Mouse (Mus musculus) liver, adult 2 months (tissue): Measurements from ENCODE around the gene Rabep2. TPM values are rescaled to one million over a fixed set of nuclear protein-coding genes. Genes with fewer than 3 reads are reported as not detected.
"Not testable (repeated sequence)": the region's sequence is repeated elsewhere in the genome, so short reads cannot be mapped to it uniquely, and the experiment has no call there.

ENCODE experiments used
- DNase-seq: peaks from one replicate; pipeline ENCODE4 v3.0.0-alpha.2; 2011; ENCODE audit warnings: low read depth, low spot score; ENCODE audit errors: extremely low read depth
- H3K27ac ChIP-seq: fragments of 200-500 bp; replicated peaks from 2 replicates; pipeline ENCODE4 v1.5.1; 2012; ENCODE audit warnings: low read depth, mild to moderate bottlenecking, control low read depth, inconsistent platforms, low read length; ENCODE audit not compliant: insufficient read depth
- H3K27me3 ChIP-seq: fragments of 200-500 bp; 2 replicates; pipeline ENCODE4 v1.6.1; 2012; ENCODE audit warnings: mild to moderate bottlenecking, moderate library complexity, low read length, inconsistent platforms; ENCODE audit not compliant: control insufficient read depth, insufficient read depth
- H3K36me3 ChIP-seq: fragments of 200-500 bp; 2 replicates; pipeline ENCODE4 v1.6.1; 2012; ENCODE audit warnings: low read length, inconsistent platforms; ENCODE audit not compliant: control insufficient read depth, insufficient read depth
- H3K4me1 ChIP-seq: fragments of 200-500 bp; 2 replicates; pipeline ENCODE4 v1.6.1; 2011; ENCODE audit warnings: low read length; ENCODE audit not compliant: control insufficient read depth, insufficient read depth
- H3K4me3 ChIP-seq: fragments of 200-500 bp; 2 replicates; pipeline ENCODE4 v1.5.1; 2011; ENCODE audit warnings: low read depth, mild to moderate bottlenecking, control low read depth, low read length, moderate library complexity; ENCODE audit not compliant: insufficient read depth
- H3K79me2 ChIP-seq: fragments of 200-500 bp; 2 replicates; pipeline ENCODE4 v1.6.1; 2012; ENCODE audit warnings: inconsistent platforms, mild to moderate bottlenecking, low read length, moderate library complexity; ENCODE audit not compliant: control insufficient read depth, insufficient read depth
- H3K9ac ChIP-seq: fragments of 200-500 bp; 2 replicates; pipeline ENCODE4 v1.6.1; 2012; ENCODE audit warnings: low read depth, mild to moderate bottlenecking, control low read depth, inconsistent platforms, low read length
- CTCF ChIP-seq: fragments of 200-500 bp; IDR thresholded peaks from 2 replicates; pipeline ENCODE4 v1.5.1; 2011; ENCODE audit warnings: low read depth, low read length, control low read depth
- POLR2A ChIP-seq: fragments of 200-500 bp; IDR thresholded peaks from 2 replicates; pipeline ENCODE4 v1.6.1; 2011; ENCODE audit warnings: low read length, control low read depth; ENCODE audit not compliant: insufficient read depth; ENCODE audit errors: extremely low read depth
- WGBS: fragments of 180-500 bp; shearing (Covaris S2); methylation state at CpG from one replicate; pipeline ENCODE4 v1.1.7; 2018; 5-methylcytosine and 5-hydroxymethylcytosine counted together
- polyA plus RNA-seq: library from polyadenylated mRNA; depleted of rRNA; stranded (reverse); fragments of >200 nt; gene quantifications from 2 replicates; pipeline ENCODE4 v1.2.3, GENCODE M21; 2012
- total RNA-seq: library from RNA; depleted of rRNA; stranded (reverse); fragments of >200 nt; gene quantifications from 2 replicates; pipeline ENCODE4 v1.2.3, GENCODE M21; 2014

Rabep2 gene
- total and polyA plus RNA-seq, 2 experiments = 6.5 to 15.1 TPM

DNA sequence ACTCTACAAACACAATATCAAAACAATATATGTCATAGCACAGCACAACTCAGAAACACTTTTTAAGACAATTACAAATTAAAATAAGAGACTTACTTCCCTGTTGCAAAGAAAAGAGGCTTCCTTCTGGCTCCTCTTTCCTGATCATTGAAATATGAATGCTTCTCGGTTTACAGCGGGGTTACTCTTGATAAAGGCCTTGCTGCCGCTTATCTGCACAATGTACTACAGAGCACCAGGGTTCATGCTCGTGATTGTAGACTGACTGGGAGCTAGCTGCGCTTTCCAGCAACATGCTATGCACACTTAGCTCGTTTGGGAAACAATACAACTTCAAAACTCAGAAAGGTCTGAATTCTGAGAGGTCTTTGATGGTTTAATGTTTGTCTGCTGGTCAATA, 31.3 kb upstream of the Rabep2 start:
- no peak overlapping the region for H3K27ac ChIP-seq

DNA sequence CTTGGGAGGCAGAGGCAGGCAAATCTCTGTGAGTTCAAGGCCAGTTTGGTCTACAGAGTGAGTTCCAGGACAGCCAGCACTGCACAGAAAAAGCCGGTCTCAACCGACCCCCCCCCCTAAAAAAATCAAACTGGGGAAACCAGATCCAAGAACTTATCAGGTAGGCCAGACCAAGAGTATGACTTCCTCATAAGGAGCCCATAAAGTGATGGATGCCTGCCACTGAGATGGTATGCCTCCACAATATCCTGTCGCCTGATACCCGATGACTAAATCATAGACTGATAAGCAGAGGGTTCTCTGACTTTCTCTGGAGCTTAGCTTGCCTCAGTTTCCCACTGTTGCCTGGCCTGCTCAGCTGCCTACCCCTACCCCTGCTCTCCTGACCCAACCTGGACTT, 30.7 kb upstream of the Rabep2 start:
- DNase-seq = no peak
- Histone ChIP-seq H3K9ac (no peak overlapping the region), H3K4me3 (no peak overlapping the region), H3K4me1 (peaks cover 5% of the 10 kb centered on the region), H3K27ac (no peak overlapping the region), H3K79me2 (peaks cover 3% of the 10 kb centered on the region; the same call in 1 of the 2 replicates), H3K27me3 (no peaks in the 10 kb centered on the region), H3K36me3 (no peaks in the 10 kb centered on the region)
- TF ChIP-seq CTCF (no peak), POLR2A (no peak)
- WGBS = 86% methylated on average over 4 of the region's 4 CpGs

More for the DNA sequence above, 31.3 kb upstream of the Rabep2 start:
- peaks cover 5% of the 10 kb centered on the region for H3K4me1 ChIP-seq
- H3K27me3 ChIP-seq = no peaks in the 10 kb centered on the region
- 48% methylated on average over 6 of the region's 6 CpGs for WGBS
- TF ChIP-seq CTCF (no peak), POLR2A (no peak)
- H3K36me3 ChIP-seq = no peaks in the 10 kb centered on the region
- H3K79me2 ChIP-seq = peaks cover 3% of the 10 kb centered on the region; the same call in 1 of the 2 replicates
- no peak overlapping the region for H3K4me3 ChIP-seq
- no peak for DNase-seq
- no peak overlapping the region for H3K9ac ChIP-seq

DNA sequence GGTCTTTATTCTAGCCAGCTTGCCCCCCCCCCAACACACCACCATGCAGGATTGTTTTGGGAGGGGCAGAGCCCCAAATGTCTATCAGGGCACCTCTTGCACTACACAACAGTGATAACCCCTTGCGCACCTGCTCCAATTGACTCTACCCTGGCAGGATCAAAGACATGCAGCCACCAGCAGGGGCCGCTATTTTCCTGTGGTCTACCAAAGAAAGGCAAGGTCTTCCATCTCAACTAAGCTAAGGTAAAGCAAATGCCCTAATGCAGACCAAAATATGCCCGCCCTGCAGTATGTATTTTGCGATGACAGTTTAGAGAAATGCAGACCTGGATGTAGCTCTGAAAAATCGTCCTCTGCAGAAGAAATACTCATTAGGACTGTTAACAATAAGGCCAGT, 29.0 kb upstream of the Rabep2 start:
- Histone ChIP-seq H3K4me3 (no peak overlapping the region), H3K27me3 (no peaks in the 10 kb centered on the region), H3K79me2 (peaks cover 3% of the 10 kb centered on the region; the same call in 1 of the 2 replicates), H3K9ac (no peak overlapping the region), H3K27ac (no peak overlapping the region), H3K36me3 (no peaks in the 10 kb centered on the region), H3K4me1 (peaks cover 5% of the 10 kb centered on the region)
- WGBS = 8% methylated on average over 5 of the region's 5 CpGs
- peak; percentile 56 for DNase-seq
- TF ChIP-seq POLR2A (no peak), CTCF (peak; percentile 83)

DNA sequence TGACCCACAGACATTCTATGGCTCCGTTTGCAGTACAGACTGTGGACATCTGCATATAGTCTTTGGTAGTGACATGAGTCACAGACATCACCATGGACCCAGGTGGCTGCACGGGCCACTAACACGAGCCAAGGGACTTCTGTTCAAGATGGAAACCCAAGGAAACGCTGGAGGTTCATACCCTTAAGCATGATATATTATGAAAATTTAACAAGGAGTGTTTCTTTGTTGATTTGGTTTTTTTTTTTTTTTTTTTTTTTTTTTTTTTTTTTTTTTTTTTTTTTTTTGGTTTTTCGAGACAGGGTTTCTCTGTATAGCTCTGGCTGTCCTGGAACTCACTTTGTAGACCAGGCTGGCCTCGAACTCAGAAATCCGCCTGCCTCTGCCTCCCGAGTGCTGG, 26.0 kb upstream of the Rabep2 start:
- not testable (repeated sequence) for H3K9ac ChIP-seq

DNA sequence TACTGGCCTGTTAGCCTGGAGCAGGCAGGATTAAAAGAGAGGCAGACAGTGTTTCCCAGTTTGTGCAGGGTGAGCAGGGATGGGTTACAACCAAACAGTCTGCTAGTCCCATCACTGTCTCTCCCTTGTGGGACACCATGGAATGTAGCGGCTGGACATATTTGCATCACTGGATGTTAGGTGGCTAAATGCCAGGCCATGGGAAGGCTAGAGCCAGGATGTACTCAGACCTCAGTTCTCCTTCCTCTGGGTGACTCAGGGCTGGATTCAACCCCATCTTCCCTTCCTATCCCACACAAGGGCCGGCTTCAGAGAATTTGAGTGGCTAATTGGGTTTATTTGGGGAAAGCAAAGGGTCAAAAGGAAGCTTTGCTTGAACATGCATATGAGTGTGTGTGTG, 19.9 kb upstream of the Rabep2 start:
- no peak overlapping the region for H3K27ac ChIP-seq
- no peaks in the 10 kb centered on the region for H3K36me3 ChIP-seq
- H3K9ac ChIP-seq = no peak overlapping the region
- no peak overlapping the region for H3K4me3 ChIP-seq
- no peaks in the 10 kb centered on the region for H3K27me3 ChIP-seq
- DNase-seq = no peak
- H3K4me1 ChIP-seq = no peaks in the 10 kb centered on the region
- H3K79me2 ChIP-seq = no peaks in the 10 kb centered on the region
- TF ChIP-seq CTCF (no peak), POLR2A (no peak)
- 79% methylated on average over 2 of the region's 2 CpGs for WGBS

More for the DNA sequence above, 26.0 kb upstream of the Rabep2 start:
- H3K79me2 ChIP-seq, H3K36me3 ChIP-seq, H3K27me3 ChIP-seq, H3K4me3 ChIP-seq, H3K4me1 ChIP-seq, DNase-seq, H3K27ac ChIP-seq: not testable (repeated sequence)
- 68% methylated on average over 8 of the region's 8 CpGs for WGBS

DNA sequence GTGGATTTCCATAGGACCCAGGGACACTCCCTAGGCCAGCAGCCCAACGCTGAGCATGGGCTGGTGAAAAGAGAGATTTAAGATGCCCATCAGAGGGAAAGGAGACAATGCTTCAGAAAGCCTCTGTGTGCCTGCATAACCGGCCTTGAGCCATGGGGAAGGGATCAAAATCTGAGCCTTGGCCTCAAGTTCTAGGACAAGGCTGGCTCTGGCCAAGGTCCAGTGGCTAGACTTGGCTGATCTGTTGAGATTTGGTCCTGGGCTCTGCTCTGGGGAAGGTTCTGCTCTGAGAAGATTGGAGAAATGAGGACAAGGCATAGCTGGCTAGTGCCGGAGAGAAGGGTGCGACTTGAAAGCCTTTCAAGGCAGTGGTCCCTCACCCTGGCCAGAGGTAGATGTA, 17.5 kb upstream of the Rabep2 start:
- TF ChIP-seq CTCF = no peak
- TF ChIP-seq POLR2A = no peak
- Histone ChIP-seq H3K79me2 (no peaks in the 10 kb centered on the region), H3K27me3 (no peaks in the 10 kb centered on the region), H3K36me3 (no peaks in the 10 kb centered on the region), H3K4me1 (no peaks in the 10 kb centered on the region), H3K9ac (no peak overlapping the region), H3K4me3 (no peak overlapping the region), H3K27ac (no peak overlapping the region)
- no peak for DNase-seq
- WGBS = 97% methylated on average over 4 of the region's 4 CpGs
